Mouse (Mus musculus) olfactory bulb, adult 2 months (tissue): ENCODE data around the gene Gm4871.
"Not testable (repeated sequence)": the region's sequence is repeated elsewhere in the genome, so short reads cannot be mapped to it uniquely, and the experiment has no call there.

Source experiments
- CTCF ChIP-seq: fragments of 200-500 bp; IDR thresholded peaks from 2 replicates; pipeline ENCODE4 v1.5.1; 2012; ENCODE audit warnings: low read depth, mild to moderate bottlenecking, low read length, moderate library complexity; ENCODE audit not compliant: insufficient read depth
- POLR2A ChIP-seq: fragments of 200-500 bp; IDR thresholded peaks from 2 replicates; pipeline ENCODE4 v1.6.1; 2012; ENCODE audit warnings: mild to moderate bottlenecking, low read depth, low read length, moderate library complexity; ENCODE audit not compliant: insufficient read depth

- not testable (repeated sequence) for TF ChIP-seq CTCF, POLR2A
Observed at GRCm38 (mm10) chr5:145042690-145043089, 10.1 kb upstream of the Gm4871 start, which contains the start of gene 1700018F24Rik.
